In the genomic region with DNA sequence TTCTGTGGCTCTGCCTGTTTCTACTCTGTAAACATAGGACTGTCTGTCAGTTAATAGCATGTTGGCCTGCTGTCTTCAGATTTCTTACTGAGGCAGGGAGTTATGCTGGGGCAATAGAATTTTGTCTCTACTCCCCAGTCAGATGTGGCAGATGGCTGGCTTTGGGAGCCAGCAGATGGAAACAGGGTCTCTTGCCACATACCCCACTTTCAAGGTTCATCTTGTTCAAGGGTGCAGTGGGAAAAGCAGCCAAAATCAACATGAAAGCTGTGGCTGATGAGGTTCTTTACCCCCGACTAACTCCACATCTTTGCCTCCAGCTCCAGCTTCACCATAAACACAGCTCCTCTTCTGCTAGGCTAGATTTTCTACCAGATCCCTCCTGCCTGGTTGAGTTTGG, we compare ENCODE assay signal across 24 mouse cellular contexts.
A peak's percentile ranks its signal among the peaks of the same experiment; 100 is the strongest.
DNase-seq lines count a peak whose midpoint lies in the region; ATAC-seq lines count a peak whose summit lies in the region.
"Had no signal": no experiment of that assay in that cellular context is flagged by ENCODE, and none has a peak within 500 bp of the region (broad histone marks: within the 10 kb centered on the region; RNA-seq: fewer than 3 reads in every experiment).

No protein-coding gene starts in this region.

- H3K27me3 ChIP-seq in forebrain, embryonic 15.5 days, result no peaks in the 10 kb centered on the region
- H3K27me3 ChIP-seq in forebrain, embryonic 16.5 days (replicated peaks; ENCODE audit: control insufficient read depth, insufficient read depth, low read length), result no peaks in the 10 kb centered on the region
- H3K27me3 ChIP-seq: embryonic facial prominence, embryonic 12.5 days; embryonic facial prominence, embryonic 15.5 days; heart, embryonic 12.5 days; heart, embryonic 15.5 days; hindbrain, embryonic 12.5 days; hindbrain, embryonic 15.5 days had no signal

- no peaks in the 10 kb centered on the region for H3K36me3 ChIP-seq in forebrain, embryonic 15.5 days
- no peaks in the 10 kb centered on the region for H3K36me3 ChIP-seq in forebrain, embryonic 16.5 days (ENCODE audit: control insufficient read depth, insufficient read depth)
- H3K36me3 ChIP-seq: embryonic facial prominence, embryonic 12.5 days; embryonic facial prominence, embryonic 15.5 days; heart, embryonic 12.5 days; heart, embryonic 15.5 days; hindbrain, embryonic 12.5 days; hindbrain, embryonic 15.5 days had no signal

- no peaks in the 10 kb centered on the region for H3K9me3 ChIP-seq in forebrain, embryonic 15.5 days
- H3K9me3 ChIP-seq in forebrain, embryonic 16.5 days (ENCODE audit: control insufficient read depth, low read length), result no peaks in the 10 kb centered on the region
- H3K9me3 ChIP-seq: embryonic facial prominence, embryonic 12.5 days; embryonic facial prominence, embryonic 15.5 days; heart, embryonic 12.5 days; heart, embryonic 15.5 days; hindbrain, embryonic 12.5 days; hindbrain, embryonic 15.5 days had no signal

- intact Hi-C loops in left cerebral cortex, postnatal 4 days (cut with DNase I), result no loop called here
- intact Hi-C loops in left cerebral cortex, postnatal 14 days (cut with DNase I), result no loop called here

- H3K27ac ChIP-seq in forebrain, embryonic 15.5 days (replicated peaks), result 0 out of 2 replicates have a peak overlapping the region, but pooled peaks have one; percentile 6
- no peak overlapping the region for H3K27ac ChIP-seq in forebrain, embryonic 16.5 days (ENCODE audit: low read length)
- H3K27ac ChIP-seq: embryonic facial prominence, embryonic 12.5 days; embryonic facial prominence, embryonic 15.5 days; heart, embryonic 15.5 days; hindbrain, embryonic 12.5 days; hindbrain, embryonic 15.5 days had no signal

- no peak for ATAC-seq in forebrain, embryonic 15.5 days (replicated peaks)
- no peak for ATAC-seq in forebrain, embryonic 16.5 days
- ATAC-seq: activated CD4-positive, CD25-positive, alpha-beta regulatory T cell, adult 4 months; inflammation-experienced regulatory T-cells, adult 6 months; intestine, embryonic 16.5 days had no signal

- no peak overlapping the region for H3K9ac ChIP-seq in forebrain, embryonic 15.5 days (replicated peaks)
- no peak overlapping the region for H3K9ac ChIP-seq in forebrain, embryonic 16.5 days (replicated peaks; ENCODE audit: low read depth, low read length)
- H3K9ac ChIP-seq: embryonic facial prominence, embryonic 12.5 days; embryonic facial prominence, embryonic 15.5 days; heart, embryonic 12.5 days; heart, embryonic 15.5 days; hindbrain, embryonic 12.5 days; hindbrain, embryonic 15.5 days had no signal

- DNase-seq in cerebellum, postnatal 10 days, result peak; percentile 42 to 66
- no peak for DNase-seq in cerebellum, adult 18-20 months
- peak; percentile 66 for DNase-seq in left cerebral cortex, postnatal 4 days
- DNase-seq in left cerebral cortex, postnatal 14 days (ENCODE audit: low spot score in 2 of 2), result no peak
- DNase-seq: adrenal gland, adult 8-10 months; adrenal gland, postnatal 25 days; cerebellum, adult 2 months; cerebellum, adult 9-11 months; gastrocnemius, postnatal 25 days; heart, adult 18-20 months; heart, postnatal 10 days; heart, postnatal 36 days; kidney, adult 18-20 months had no signal

- H3K4me3 ChIP-seq in forebrain, embryonic 15.5 days, result no peak overlapping the region
- no peak overlapping the region for H3K4me3 ChIP-seq in forebrain, embryonic 16.5 days (replicated peaks; ENCODE audit: low read length)
- H3K4me3 ChIP-seq: embryonic facial prominence, embryonic 12.5 days; embryonic facial prominence, embryonic 15.5 days; heart, embryonic 12.5 days; heart, embryonic 15.5 days; hindbrain, embryonic 12.5 days; hindbrain, embryonic 15.5 days had no signal

- H3K4me2 ChIP-seq in forebrain, embryonic 15.5 days (replicated peaks), result no peak overlapping the region
- H3K4me2 ChIP-seq in forebrain, embryonic 16.5 days (ENCODE audit: low read length), result no peak overlapping the region
- H3K4me2 ChIP-seq: embryonic facial prominence, embryonic 12.5 days; embryonic facial prominence, embryonic 15.5 days; heart, embryonic 12.5 days; heart, embryonic 15.5 days; hindbrain, embryonic 12.5 days; hindbrain, embryonic 15.5 days had no signal

- H3K4me1 ChIP-seq in forebrain, embryonic 15.5 days, result peaks cover 11% of the 10 kb centered on the region; the same call in 1 of the 2 replicates
- H3K4me1 ChIP-seq in forebrain, embryonic 16.5 days (replicated peaks; ENCODE audit: control insufficient read depth, insufficient read depth, low read length), result peaks cover 11% of the 10 kb centered on the region
- H3K4me1 ChIP-seq: embryonic facial prominence, embryonic 12.5 days; embryonic facial prominence, embryonic 15.5 days; heart, embryonic 12.5 days; heart, embryonic 15.5 days; hindbrain, embryonic 12.5 days had no signal

- WGBS in forebrain, embryonic 15.5 days, result 68% methylated on average over 1 of the region's 1 CpGs
- 69% methylated on average over 1 of the region's 1 CpGs for WGBS in forebrain, embryonic 16.5 days

Comparison
In these comparisons a context has a peak if more than half of its experiments do, and no peak if none do; other contexts are left out.
1. DNase-seq: peak in cerebellum, postnatal 10 days (2 of 2) and left cerebral cortex, postnatal 4 days (single experiment); none in cerebellum, adult 18-20 months (0 of 2) and left cerebral cortex, postnatal 14 days (0 of 2).